Mouse (Mus musculus) gastrocnemius, postnatal 14 days (tissue): ENCODE results near the gene Trim12a. TPM values are rescaled to one million over a fixed set of nuclear protein-coding genes. Genes with fewer than 3 reads are reported as not detected.
"Not testable (repeated sequence)": the region's sequence is repeated elsewhere in the genome, so short reads cannot be mapped to it uniquely, and the experiment has no call there.

ENCODE experiments used
- DNase-seq: peaks from one replicate; pipeline ENCODE4 v3.0.0; 2021; ENCODE audit warnings: mixed read lengths
- intact Hi-C: fragments of 180-260 bp; cut with DNase I; formaldehyde crosslinking; loops from one replicate; pipeline ENCODE4 v1.15.1; 2025; ENCODE audit warnings: low total_unique reads
- long read RNA-seq, 2 experiments: library from polyadenylated mRNA; stranded (forward); transcript quantifications; one replicate each; pipeline ENCODE4 v2.0.0; 2021
- total RNA-seq, 2 experiments: library from RNA; stranded (reverse); gene quantifications; 2 replicates each; pipeline ENCODE4 v1.2.3; 2021

Gene Trim12a
- total RNA-seq = 1 to 10 TPM; 2.5 TPM
- long read RNA-seq, experiment 1, partial matches to known transcripts = 0 of 1 reads
- long read RNA-seq, experiment 1, other reads (novel, unspliced or antisense) = 1 of 1 reads
- long read RNA-seq, experiment 2 = 0 reads

- intact Hi-C loops, DNase-seq: not testable (repeated sequence)
Observed at GRCm38 (mm10) chr7:104315369-104316080, at the start of gene Trim12a. Gene Trim12a, minus strand, starts transcription at chr7:104315466.

GRCm38 (mm10) chr7:104353600-104353967, 38.3 kb upstream of the Trim12a start:
- DNase-seq = no peak
- intact Hi-C loops = no loop called here

- DNase-seq = peak; percentile 57
- intact Hi-C loops = no loop called here
Observed at GRCm38 (mm10) chr7:104352717-104353599, 37.7 kb upstream of the Trim12a start, which contains the start of gene Trim12c. Gene Trim12c, minus strand, starts transcription at chr7:104353362.

DNA sequence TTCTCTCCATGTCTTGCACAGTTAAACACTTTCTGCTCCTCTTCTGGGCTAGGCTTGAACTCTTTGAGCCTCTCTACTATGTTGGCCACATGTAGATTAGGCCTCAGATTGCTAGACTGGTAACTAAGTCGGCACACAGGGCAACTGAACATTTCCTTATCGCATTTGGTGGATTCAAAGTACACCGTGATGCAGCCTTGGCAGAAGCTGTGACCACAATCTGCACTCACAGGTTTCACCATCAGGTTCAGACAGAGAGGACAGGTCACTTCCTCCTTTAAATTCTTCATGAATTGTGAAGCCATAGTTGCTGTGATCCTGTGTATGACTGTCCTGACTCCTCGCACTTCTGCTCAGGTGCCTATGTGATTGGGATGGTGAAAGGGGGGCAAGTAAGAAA, 32.8 kb upstream of the Trim12a start:
- intact Hi-C loops, DNase-seq: not testable (repeated sequence)

GRCm38 (mm10) chr7:104340744-104341143, 25.5 kb upstream of the Trim12a start:
- intact Hi-C loops = not testable (repeated sequence)

GRCm38 (mm10) chr7:104335547-104335946, 20.3 kb upstream of the Trim12a start:
- intact Hi-C loops, DNase-seq: not testable (repeated sequence)

More at GRCm38 (mm10) chr7:104340744-104341143, 25.5 kb upstream of the Trim12a start:
- not testable (repeated sequence) for DNase-seq

DNA sequence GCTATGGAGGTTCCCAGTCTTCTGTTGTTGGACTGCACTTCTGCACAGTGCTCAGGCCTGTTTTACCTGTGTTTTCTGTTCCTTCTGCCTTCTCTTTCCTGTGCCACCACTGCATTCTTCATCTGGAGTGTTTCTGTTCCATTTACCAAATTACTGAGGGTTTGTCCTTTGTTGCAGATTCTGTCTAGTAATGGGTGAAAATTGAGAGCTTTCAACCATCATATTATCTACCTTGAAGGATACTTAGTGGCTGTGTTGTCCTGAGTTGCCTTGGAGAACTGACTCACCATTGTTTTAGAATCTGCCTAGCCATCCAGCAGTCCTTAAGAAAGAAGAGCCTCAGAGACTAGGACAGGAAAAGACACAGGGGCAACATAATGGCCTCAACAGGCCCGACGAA, 13.9 kb upstream of the Trim12a start, which contains the start of gene Trim34b:
TSS of gene Trim34b (plus strand) at position 301 of the 400 bp plus-strand sequence.
- intact Hi-C loops, DNase-seq: not testable (repeated sequence)

DNA sequence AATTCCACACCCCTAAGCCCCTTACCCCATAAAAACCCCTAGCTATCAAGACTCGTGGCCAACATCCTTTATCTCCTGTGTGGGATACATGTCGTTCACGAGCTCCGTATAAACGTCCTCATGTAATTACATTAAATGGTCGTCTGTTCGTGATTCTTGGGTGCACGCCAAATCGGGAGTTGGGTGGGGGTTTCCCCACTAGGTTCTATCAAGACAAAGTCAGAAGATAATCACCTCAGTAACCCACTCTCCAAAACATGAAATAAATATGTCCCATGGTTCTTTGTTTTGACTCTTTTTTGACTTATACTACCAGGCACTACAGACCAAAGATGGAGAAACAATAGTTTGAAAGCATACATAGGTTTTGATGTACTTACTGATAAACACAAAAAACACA, 6.8 kb upstream of the Trim12a start:
- DNase-seq = no peak
- intact Hi-C loops = no loop called here

GRCm38 (mm10) chr7:104314796-104315353, 391 bp downstream of the Trim12a start:
- no peak for DNase-seq
- intact Hi-C loops = no loop called here

DNA sequence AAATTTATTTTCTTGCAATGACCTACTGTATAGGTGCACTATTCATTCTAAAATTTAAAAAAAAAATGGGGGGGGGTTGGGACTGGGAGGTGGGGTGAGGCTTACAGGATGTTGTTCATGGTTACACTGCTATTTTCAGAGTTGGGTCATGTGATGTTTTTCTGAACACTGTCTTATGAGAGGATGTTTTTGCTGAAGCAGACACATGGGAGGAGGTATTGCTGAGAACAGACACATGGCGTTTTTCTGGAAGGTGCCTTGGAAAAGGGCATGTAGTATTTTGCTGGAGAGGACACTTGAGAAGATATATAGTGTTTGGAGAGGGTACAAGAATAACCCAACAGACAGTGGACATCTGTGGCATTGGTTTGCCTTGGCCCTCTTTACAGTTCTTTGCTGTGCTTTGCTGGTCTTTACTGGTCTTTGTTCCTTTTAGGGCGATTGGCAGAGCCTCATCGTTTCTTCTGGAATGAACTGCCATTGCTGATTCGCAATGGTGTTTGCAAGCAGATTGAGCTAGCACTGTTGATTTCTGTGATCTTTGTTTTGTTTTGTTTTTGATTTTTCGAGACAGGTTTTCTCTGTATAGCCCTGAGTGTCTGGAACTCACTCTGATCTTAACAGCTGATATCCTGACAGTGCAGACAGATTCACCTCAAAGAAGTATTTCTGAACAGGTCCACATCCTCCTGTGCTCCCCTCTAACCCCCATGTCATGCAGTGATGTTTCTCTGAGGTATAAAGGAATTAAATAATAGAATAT, 23.4 kb downstream of the Trim12a start:
- intact Hi-C loops = no loop called here

GRCm38 (mm10) chr7:104290641-104291040, 24.6 kb downstream of the Trim12a start:
- intact Hi-C loops = no loop called here

More for the DNA sequence above, 23.4 kb downstream of the Trim12a start:
- DNase-seq = no peak

DNA sequence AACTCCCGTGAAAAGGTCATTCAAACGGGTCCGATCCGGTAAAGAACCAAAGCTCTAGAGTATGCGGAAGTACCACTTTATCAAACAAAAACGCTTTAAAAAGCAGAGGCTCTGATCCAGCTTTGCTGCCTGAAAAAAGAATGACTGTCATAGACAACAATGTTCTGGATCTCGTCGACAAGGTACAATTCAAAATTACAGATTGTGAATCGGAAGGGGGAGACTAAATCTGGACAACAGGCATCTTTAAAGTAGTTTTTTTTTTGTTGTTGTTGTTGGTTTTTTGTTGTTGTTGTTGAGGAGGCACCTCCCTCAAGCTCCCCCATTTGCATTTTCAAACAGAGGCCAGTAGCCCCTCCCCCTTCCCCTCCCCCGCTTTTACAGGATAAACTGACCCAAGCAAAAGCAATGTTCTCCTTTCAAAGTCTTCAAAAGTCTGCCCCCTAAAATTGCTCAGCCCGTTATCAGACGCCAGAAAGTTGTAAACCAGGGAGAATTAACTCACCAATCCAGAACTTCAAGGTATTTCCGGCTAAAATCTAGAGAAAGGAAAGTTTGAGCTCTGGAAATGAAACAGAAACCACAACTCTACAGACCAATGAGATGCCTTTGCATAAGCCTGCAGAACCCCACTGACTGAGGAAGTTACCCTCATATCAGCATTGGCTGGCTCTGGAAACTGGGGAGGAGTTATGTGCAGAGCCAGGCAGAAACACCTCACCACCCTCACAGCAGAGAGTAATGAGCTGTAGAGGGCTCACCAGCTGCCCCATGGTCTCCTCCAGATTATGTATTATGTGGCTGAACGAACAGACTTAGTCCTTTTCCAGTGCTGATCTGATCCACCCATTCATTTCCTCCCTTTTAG, 27.5 kb downstream of the Trim12a start, which contains the start of gene Trim5:
TSS of gene Trim5 (minus strand) at position 519 of the 868 bp plus-strand sequence.
- intact Hi-C loops, DNase-seq: not testable (repeated sequence)

More at GRCm38 (mm10) chr7:104290641-104291040, 24.6 kb downstream of the Trim12a start:
- no peak for DNase-seq

GRCm38 (mm10) chr7:104279361-104279760, 35.9 kb downstream of the Trim12a start:
- intact Hi-C loops, DNase-seq: not testable (repeated sequence)

- DNase-seq, intact Hi-C loops: not testable (repeated sequence)
Observed at GRCm38 (mm10) chr7:104265335-104265734, 49.9 kb downstream of the Trim12a start.

- intact Hi-C loops, DNase-seq: not testable (repeated sequence)
Observed at GRCm38 (mm10) chr7:104260380-104260779, 54.9 kb downstream of the Trim12a start.
